Mouse (Mus musculus) thymus, postnatal 0 days (tissue): Measurements from ENCODE around the gene Gm20388. TPM values are rescaled to one million over a fixed set of nuclear protein-coding genes. Genes with fewer than 3 reads are reported as not detected.
A peak's percentile ranks its signal among the peaks of the same experiment; 100 is the strongest.

Source experiments
- DNase-seq: peaks from one replicate; pipeline ENCODE4 v3.0.0-alpha.2; 2015; ENCODE audit warnings: low spot score
- polyA plus RNA-seq: library from polyadenylated mRNA; unstranded; fragments of >200 nt; fragmentation: Nextera tagmentation; extraction: Ambion mirVana; gene quantifications from 2 replicates; pipeline ENCODE4 v1.2.1, GENCODE M21; 2015

The Gm20388 gene
- polyA plus RNA-seq, 1 experiment from 2014 or later = not detected

DNA sequence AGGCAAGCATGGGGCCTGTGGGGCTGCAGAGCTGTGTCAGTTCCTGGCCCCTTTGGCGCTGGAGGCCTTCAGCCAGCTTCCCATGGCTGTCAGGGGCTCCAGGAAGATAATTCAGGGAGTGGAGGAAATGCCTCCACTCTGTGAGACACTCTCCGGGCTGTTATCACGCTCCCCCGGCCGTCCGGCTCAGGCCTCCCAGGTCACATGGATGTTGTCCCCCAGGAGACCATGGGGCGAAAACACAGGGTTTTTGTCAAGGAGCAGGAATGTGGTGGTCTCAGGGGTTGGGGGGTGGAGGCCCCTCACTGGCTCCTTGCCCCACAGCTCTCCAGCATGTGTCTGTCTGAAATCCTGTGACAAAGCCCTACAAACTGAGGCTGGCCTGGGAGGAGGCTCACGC is 2216.0 kb downstream of the Gm20388 start:
- no peak for DNase-seq

DNA sequence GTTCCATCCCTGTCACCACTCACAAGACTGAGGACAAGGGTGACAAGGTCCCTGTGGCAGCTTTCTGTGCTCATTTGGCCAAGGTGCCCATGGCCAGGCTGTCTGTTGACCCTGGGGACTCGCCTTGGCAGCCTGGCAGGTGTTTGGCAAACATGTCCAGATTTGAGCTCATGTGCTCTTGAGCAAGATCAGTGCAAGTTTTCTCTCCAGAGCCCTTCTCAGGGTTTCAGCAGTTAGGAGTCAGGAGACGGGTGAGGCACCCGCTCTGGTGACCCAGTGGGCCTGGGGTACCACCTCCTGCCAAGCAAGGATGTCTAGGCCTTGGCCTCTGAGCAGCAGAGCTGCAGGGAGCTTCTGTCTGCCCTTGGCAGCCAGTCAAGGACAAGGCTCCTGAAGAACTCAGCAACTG is 2223.5 kb downstream of the Gm20388 start:
- DNase-seq = no peak

DNA sequence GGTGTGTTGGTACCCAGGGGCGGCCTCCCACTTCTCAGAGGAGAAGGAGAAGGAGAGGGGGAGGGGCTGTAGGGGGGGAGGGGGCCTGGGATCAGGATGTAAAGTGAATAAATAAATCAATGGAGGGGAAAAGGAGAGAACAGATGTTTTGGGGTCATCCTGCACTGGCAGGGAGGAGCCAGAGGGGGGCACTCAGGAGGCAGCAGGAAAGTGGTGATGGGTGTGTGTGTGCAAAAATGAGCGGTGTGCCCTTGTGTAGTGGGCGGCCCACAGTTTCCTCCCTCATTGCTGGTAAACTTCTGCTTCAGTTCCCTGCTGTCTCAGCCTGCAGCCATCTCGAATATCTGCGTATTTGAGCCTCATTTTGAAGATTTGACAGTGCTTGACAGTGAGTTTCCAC is 2224.9 kb downstream of the Gm20388 start:
- peak; percentile 16 for DNase-seq

DNA sequence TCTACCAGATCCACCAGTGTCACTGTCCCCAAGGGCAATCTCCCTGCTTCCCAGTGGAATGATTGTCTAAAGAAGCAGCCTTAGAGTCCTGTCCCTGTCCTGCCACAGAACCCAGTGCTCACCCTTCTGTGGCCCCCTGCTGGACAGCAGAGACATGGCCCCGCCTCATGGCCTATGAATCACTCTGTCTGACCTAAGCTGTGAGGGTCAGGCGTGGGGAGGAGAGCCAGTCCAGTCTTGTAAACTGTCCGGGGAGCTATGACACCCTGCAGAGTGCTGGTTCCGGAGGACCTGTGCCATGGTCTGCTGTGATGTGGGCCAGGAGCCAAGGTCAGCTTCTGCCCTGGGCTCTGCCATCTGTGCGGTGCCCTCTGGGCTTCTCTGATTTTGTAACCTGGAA is 2229.1 kb downstream of the Gm20388 start:
- peak; percentile 16 for DNase-seq

DNA sequence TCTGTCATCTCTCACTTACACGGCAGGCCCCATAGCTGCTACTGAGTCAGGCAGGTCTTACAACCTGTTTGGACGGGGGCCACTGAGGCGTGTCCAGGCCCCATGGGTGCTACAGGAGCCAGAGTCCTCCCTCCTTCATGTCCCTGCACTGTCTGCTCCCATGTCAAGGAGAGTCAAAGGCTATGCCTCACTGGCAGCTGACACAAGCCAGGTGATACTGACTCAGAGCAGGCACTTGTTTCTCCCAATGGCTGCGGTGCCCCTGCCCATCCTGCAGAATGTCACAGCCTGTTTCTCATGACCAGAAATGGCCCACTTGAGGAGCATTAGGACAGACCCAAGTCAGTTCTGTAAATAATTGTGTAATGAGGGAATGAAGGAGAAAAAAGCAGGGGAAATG is 2229.8 kb downstream of the Gm20388 start:
- no peak for DNase-seq

DNA sequence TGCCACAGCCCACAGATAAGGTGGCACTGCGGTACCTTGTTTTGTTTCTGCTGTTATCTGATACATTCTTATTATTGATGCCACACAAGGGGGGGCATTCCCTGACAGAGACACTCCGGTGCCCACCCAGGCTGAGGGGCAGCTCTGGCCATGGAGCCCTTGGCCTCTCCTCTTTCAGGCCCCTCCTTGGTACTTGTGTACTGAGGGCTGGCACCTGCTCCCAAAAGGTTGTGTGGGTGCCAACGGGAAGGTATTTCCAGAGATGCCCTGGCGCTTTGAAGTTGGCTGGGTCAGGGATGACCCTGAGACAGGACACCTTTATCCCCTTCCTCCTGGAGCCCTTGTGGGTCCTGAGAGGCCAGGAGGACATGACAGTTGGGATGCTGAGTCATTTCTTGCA is 2231.8 kb downstream of the Gm20388 start:
- no peak for DNase-seq

DNA sequence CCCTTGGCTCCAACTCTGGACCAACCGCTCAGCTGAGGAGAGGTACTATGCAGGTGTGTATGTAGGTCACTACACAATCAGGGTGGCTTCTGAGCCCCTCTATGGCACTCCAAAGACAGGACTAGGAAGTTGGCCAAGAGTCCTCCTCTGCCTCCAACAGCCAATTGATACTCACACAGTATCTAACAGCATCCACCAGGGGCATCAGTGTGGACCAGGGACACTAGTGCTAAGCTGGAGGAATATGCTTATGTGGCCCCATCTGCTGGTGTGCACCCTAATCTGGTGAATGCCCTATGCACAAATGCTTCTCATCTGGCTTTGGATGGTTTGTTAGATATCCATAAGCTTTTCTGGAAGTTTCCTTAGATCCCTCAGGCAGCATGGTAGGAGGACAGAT is 2232.6 kb downstream of the Gm20388 start:
- DNase-seq = no peak

DNA sequence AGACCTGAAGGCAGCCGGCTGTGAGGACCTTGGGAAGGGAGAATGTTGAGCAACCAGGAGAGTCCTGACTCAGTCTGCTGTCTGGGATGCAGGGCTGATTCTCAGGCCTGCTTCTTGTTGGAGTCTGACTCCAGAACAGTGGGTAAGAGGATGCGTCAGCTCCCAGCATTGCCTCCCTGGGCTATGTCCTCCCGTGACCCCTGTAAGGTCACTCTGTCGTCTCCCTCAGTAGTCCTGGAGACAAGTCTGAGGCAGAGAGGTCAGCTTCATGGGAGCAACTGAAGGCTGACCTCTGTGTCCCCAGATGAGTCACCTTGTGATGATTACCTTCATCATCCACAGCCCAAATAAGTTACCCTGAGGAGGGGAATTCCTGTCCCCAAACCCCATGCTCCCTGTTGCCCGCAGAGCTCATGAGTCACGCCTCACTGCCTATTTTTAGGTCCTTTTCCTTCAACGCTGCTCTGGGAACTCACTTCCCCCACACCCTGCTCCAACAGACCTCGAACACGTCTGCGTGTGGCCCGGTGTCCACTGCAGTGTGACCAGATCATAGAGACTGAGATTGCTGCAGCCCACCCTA is 2234.2 kb downstream of the Gm20388 start:
- no peak for DNase-seq

DNA sequence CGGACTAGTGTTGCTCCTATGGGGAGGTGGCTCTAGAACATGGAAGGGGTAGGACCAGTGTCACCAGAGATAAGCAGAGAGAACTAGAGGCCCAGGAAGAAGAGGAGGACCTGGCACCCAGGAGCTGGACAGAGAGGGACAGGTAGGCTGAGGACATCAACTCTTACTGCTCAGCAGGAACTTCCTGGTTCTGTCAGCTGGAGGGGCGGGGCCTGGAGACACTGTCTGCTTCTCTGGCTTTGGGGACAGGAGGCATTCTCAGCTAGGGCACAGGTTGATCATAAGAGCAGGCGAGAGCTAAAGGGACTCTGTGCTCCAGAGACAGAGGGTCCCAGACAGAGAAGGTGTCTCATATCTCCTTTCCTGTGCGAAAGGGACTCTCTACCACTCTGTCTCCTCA is 2238.4 kb downstream of the Gm20388 start:
- DNase-seq = no peak

DNA sequence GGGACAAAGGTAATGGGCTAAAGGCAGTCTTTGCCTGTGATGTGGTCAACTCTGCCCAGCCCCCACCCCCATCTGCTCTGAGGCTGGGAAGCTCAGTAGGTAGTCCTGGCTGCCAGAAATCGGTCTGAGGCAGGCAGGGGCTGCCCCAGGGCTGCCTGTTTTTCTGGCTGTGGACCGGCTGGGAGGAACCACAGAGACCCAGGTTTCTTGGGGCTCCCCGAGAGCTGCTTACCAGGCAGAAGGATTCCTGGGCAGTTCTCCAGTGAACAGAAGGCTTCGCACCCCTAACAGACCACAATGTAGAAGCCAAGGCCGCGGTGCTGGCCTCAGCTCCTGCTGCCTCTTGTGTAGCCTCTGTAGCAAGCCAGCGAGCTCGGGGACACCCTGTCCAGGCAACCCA is 2239.0 kb downstream of the Gm20388 start:
- no peak for DNase-seq

DNA sequence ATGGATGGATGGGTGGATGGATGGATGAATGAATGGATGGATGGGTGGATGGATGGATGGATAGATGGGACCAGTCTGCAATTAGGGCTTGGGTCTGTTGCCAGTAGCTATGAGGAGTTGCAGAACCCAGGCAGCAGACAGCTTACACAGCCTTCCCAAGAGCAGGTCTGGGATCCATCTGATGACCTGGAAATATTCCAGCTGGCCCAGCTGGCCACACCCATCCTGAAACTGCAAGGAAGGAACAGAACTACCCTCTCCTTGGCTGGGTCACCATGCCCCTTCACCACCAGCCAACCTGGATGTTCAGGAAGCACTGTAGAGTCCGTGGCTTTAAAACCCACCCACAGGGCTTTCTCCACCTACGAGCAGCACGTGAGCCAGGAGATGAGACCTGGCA is 2240.9 kb downstream of the Gm20388 start:
- no peak for DNase-seq

DNA sequence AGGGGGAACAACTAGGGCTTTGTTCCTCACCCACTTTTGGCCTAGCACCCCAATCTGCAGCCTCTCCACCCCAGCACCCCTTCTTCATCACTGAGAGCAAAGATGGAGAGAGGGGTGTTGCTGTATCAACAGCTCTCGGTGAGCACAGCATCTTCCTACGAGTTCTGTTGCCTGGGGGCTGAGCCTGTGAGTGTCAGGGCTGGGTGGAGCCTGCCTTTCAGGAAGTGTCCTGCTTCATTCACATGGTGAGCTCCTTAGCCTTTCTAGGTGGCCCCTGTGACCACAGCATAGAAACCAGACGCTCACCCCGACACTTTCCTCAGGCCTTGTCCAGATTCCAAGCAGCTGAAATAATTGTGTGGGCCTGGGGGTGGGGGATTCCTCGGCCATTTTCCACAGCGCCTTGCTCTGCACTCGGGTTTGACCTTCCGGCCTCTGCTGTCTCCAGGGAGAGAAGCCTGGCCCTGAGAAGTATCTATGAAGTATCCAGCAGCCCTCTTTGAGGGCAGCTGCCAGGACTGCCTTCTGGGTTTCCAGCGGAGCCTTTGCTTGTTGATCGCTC is 2244.5 kb downstream of the Gm20388 start:
- no peak for DNase-seq

DNA sequence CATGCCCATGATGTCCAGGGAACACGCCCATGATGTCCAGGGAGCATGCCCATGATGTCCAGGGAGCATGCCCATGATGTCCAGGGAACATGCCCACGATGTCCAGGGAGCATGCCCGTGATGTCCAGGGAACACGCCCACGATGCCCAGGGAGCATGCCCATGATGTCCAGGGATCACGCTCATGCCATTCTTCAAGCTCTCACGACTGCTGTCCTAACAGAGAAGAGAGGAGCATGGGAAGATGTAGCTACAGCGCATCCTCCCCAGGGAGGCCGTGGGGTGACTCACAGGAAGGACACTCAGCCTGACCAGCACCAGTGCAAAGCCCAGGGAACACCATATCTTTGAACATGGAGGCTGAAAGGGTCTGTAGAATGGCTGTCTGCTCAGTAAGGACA is 2245.3 kb downstream of the Gm20388 start:
- DNase-seq = no peak

DNA sequence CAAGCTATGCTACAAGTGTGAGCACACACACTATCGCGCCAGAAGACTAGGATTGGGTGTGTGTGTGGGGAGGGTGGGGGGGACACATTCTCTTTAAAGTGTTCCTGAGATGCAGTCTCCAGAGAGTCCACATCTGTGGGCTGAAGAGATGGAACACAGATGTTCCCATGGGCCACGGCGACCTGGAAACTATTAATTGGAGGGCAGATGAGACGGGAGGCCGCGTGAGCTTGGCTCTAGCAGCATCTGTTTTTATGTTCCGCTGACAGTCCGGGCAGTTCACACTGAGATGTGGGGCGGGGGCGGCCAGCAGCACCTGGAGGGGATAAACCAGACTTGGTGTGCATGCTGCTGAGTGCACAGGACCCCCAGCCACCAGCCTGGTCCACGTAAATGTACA is 2247.0 kb downstream of the Gm20388 start:
- DNase-seq = no peak

DNA sequence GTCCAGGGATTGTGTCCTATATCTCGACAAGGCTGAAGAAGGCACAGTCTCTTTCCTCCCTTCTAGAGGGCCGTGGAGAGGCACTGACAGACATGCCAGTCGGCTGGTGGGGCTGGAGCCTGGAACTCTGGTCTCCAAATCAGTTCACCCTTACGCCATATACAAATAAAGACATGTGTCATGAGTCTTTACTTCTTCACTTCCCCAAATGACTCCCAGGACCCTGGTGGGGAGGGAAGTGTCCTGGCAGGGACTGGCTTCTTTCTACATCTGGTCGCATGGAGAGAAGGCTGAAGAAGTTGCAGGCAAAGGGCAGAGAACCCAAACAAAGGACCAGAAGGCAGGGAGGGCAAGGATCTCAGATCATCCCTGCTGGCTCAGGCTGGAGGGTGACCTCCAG is 2249.5 kb downstream of the Gm20388 start:
- DNase-seq = no peak

DNA sequence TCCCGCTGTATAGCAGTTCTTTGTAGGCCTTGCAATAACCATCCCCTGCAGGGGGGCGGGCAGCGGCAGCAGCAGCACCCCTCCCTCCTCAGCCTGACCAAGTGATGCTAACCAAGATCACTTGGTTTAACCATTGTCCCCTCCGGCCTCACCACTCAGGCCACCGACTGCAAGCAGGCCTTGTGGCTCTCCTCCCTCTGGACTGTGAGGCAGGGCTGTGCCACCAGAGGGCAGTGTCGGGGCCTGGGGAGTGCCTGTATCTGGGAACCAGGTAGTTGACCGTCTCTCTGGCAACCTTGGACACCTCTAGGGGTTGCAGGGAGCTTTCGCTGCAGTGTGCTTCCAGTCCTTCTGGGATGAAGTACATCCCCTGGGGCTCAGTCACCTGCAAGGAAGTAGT is 2252.4 kb downstream of the Gm20388 start:
- DNase-seq = peak; percentile 41

DNA sequence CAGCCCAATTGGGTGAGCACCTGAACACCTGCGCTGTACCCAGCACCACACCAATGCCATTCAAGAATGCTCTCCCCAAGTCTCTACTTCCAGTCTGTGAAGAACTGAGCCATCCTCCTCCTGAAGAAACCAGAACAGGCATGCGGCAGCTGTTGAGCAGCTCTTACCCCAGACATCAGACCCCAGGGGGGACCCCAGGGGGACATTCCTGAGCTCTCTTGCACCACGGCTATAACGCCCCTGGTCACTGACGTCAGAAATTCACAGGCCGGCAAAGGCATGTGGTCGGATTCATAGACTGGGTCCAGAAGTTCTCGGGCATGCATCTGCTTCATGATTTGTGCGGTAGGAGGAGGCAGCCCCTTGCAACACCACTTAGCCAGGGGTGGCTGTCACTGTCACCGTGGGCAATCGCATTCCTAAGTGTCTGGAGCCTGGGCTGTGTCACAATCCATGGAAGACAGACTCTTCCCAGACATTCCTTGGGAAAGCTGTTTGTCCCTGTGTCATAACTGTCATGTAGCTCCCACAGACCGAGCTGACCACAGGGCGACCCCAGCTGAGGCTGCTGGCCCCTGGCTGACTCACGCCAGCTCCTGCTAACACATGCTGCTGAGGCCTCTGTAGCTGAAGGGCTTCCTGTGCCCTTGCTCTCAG is 2256.7 kb downstream of the Gm20388 start:
- DNase-seq = no peak

DNA sequence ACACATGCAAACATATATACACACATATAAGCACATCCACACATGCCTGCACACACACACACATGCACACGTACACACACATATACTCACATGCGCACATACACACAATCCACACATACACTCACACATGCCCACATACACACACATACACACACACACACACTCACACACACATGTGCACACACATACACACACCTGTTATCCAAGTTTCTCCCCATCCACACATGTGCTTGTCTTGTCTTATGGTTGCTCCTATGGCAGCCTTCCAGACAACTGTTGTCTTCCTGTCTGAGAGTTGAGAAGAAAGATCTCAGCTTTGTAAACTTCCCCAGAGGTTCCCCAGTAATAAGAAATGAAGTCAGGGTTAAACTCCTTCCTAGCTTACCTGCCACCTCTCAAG is 2258.8 kb downstream of the Gm20388 start:
- DNase-seq = no peak

DNA sequence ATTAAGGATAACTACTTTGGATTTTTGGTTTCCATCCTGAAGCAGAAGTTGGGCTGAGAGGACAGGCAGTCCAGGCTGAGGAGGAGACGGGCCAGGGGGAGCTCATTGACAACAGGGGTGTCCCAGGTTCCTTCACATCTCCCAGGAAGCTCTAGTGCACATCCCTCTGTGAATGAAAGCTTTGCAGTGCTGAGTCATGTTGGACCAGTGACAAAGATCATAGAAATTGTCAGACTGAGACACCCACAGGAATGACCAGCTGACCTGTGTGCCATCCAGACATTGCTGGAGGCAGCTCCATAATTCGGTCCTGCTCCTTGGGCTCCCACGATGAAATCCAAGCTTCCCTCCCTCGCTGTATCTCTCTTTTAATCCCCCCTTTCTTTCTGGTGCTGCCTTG is 2261.2 kb downstream of the Gm20388 start:
- no peak for DNase-seq

DNA sequence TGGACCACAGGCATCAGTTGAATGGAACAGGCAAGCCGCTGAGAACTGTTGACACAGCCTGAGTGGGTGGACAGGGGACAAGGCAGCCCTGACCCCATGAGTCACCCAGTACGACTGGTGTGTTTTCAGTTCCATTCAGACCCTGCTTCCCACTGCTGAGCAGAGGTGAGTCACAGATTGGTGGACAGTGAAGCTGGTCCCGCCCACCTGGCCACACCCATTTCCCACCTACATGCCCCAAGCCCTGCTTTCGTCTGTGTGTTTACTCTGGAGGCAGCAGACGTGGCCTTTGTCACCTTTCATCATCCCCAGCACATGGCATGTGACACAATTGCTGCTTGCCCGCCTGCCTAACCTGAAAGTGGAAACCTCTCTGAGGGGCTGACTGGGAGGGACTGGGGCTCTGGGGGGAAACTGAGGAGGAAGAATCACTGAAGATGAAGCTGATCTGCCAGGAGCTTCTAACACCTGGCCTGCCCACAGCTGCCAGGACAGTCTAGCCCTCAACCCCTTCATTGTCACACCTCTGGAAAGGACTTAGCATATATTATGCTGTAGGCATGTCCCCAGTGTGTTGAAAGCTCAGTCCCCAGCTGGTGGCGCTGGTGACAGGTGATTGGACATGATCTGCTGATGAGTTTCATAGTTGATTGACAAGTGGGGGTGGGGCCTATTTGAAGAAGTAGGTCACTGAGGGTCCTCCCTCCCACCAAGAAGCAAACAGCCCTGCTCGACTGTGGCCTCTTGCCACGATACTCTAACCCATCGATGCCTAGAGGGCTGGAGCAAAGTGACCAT is 2263.7 kb downstream of the Gm20388 start:
- DNase-seq = no peak

DNA sequence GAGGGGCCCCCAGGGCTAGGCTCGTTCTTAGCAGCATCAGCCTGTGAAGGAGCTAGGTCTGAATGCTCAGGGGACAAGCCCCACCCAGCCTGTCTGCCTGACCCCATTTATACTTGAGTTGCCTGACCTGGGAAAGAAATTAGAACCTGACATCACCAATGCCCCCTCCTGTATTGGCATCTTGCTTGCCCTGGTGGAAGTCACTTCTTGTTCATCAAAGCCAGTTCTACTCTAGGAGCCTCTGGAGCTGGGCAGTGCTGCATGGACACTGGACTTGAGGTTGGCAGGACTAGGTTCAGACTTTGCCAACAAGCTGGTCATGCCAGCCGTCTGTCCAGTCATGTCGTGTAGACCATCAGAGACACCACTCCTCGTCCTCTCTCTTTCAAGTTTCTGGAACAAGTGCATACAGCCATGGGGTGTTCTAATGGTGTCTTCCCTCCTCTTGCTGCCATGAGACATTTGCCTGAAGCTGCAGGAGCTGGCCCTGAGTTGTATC is 2267.8 kb downstream of the Gm20388 start:
- DNase-seq = no peak

DNA sequence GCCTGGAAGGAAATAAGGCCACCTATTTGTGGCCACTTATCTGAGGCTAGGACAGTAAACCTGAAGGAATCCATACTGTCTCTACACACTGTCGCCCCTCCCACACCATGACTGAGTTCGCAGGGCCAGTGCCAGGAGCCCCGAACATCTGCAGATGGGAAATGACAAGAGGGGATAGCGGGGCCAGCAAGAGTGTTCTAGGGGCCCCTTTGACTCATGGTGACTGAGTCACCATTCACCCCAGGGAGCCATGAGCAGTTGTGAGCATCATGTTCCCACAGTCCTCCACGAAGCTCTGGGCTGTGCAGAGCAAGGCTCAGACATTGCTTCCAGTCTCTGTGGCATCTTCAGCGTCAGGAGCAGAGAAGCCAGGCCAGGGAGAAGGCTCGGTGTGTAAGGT is 2268.7 kb downstream of the Gm20388 start:
- no peak for DNase-seq
